Mouse (Mus musculus) stomach, embryonic 16.5 days (tissue): ENCODE measurements around the gene Nlrp4a. TPM values are rescaled to one million over a fixed set of nuclear protein-coding genes. Genes with fewer than 3 reads are reported as not detected.
"Not testable (repeated sequence)": the region's sequence is repeated elsewhere in the genome, so short reads cannot be mapped to it uniquely, and the experiment has no call there.

ENCODE experiments used
- ATAC-seq: fragments of 200-750 bp; cut with Nextera tagmentation; 2 replicates; pipeline ENCODE4 v1.8.0; 2017; ENCODE audit warnings: moderate number of reproducible peaks, moderate TSS enrichment; ENCODE audit not compliant: insufficient read depth, low FRiP score
- H3K27ac ChIP-seq: fragments of 300-500 bp; sonication (generic); 2 replicates; pipeline ENCODE4 v1.5.1; 2014; ENCODE audit warnings: low read length
- H3K27me3 ChIP-seq: fragments of 300-500 bp; sonication (generic); 2 replicates; pipeline ENCODE4 v1.6.1; 2014; ENCODE audit warnings: low read length, control low read depth, mixed read lengths; ENCODE audit not compliant: control insufficient read depth, insufficient read depth
- H3K36me3 ChIP-seq: fragments of 300-500 bp; sonication (generic); 2 replicates; pipeline ENCODE4 v1.6.1; 2014; ENCODE audit warnings: low read length; ENCODE audit not compliant: control insufficient read depth, insufficient read depth
- H3K4me1 ChIP-seq: fragments of 300-500 bp; sonication (generic); 2 replicates; pipeline ENCODE4 v1.6.1; 2014; ENCODE audit warnings: low read length, control low read depth, mixed read lengths; ENCODE audit not compliant: control insufficient read depth, insufficient read depth
- H3K4me2 ChIP-seq: fragments of 300-500 bp; sonication (generic); 2 replicates; pipeline ENCODE4 v1.6.1; 2014; ENCODE audit warnings: low read depth, low read length, mixed read lengths
- H3K4me3 ChIP-seq: fragments of 300-500 bp; sonication (generic); replicated peaks from 2 replicates; pipeline ENCODE4 v1.5.1; 2014; ENCODE audit warnings: mild to moderate bottlenecking, low read length
- H3K9ac ChIP-seq: fragments of 300-500 bp; sonication (generic); 2 replicates; pipeline ENCODE4 v1.6.1; 2014; ENCODE audit warnings: low read length
- H3K9me3 ChIP-seq: fragments of 300-500 bp; sonication (generic); replicated peaks from 2 replicates; pipeline ENCODE4 v1.6.1; 2016; ENCODE audit warnings: low read length, control low read depth; ENCODE audit not compliant: control insufficient read depth
- WGBS: fragments of 180-500 bp; shearing (Covaris S2); extraction: QIAGEN DNeasy Blood & Tissue Kit; methylation state at CpG from one replicate; pipeline ENCODE4 v1.1.7; 2014; 5-methylcytosine and 5-hydroxymethylcytosine counted together
- polyA plus RNA-seq: library from polyadenylated mRNA; unstranded; fragments of >200 nt; fragmentation: Nextera tagmentation; extraction: Ambion mirVana; gene quantifications from 2 replicates; pipeline ENCODE4 v1.2.1, GENCODE M21; 2015

Nlrp4a gene
- polyA plus RNA-seq = not detected in 2 replicates

DNA sequence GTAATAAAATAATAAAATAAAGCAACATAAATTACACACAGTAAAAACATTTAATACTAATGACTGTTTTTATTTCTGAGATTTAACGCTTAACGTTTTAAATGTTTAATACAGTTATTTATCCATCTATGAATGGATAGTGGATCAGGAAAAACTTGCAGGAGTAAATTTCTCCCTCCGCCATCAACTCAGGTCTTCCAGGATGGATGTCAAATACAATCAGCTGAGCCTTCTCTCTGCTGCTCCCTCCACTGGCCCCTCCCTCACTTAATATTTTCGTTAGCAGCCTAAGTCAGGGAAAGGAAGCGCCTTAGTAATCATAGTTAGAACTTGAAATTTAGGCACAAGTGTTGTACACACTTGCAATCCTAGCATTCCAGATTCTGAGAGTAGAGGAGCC, at the start of gene Nlrp4a:
Nlrp4a (plus strand) TSS at position 301 of the 400 bp plus-strand sequence.
- WGBS = 84% methylated on average over 5 of the region's 5 CpGs
- H3K4me3 ChIP-seq = no peak within 1 kb of the TSS
- H3K9ac ChIP-seq = no peak within 1 kb of the TSS
- no peak within 1 kb of the TSS for H3K4me2 ChIP-seq
- no peaks in the 10 kb centered on the region for H3K4me1 ChIP-seq
- H3K36me3 ChIP-seq = no peaks in the 10 kb centered on the region
- no peak for ATAC-seq
- H3K27ac ChIP-seq = no peak within 1 kb of the TSS
- H3K9me3 ChIP-seq = no peaks in the 10 kb centered on the region
- no peaks in the 10 kb centered on the region for H3K27me3 ChIP-seq

DNA sequence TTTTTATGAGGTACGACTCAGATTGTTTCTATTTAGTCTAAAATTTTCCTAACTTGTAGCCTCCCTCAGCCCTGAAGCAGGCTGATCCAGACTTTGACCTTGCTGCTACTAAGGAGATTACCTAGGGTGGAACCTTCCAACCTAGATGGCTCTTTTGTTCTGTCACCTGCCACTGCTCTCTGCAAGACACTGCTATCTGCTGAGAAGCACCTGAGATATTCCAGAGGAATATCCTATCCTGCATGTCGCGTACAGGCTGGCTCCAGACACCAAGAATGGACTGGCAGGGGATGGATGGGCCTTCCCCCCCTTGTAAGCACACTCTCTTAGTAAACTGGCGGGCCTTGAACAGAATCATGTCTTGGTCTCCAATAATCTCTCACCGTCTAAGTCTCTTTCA, 48.2 kb upstream of the Nlrp4a start:
- not testable (repeated sequence) for H3K36me3 ChIP-seq, H3K4me3 ChIP-seq, ATAC-seq, H3K27me3 ChIP-seq, H3K27ac ChIP-seq, H3K9ac ChIP-seq, H3K4me1 ChIP-seq, H3K9me3 ChIP-seq, H3K4me2 ChIP-seq
- whole genome bisulfite sequencing = 84% methylated on average over 5 of the region's 5 CpGs

DNA sequence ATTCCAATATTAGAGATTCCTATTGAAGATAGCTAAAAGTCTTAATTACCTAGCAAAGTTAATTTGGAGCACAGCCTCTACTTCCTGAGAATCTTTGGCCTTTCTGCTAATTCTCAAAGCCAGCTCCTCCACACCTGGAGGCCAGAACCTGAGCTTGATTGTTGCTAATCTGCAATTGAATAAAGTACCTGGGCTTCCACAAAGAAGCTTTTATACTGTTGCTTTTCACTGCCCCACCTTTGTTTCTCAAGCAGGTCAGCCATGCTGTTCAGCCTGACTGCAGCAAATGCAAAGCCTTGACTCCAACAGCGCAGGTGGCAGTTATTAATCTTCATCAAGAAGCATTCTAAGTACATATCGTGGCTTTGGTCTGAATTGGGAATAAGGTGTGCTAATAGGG, 43.8 kb upstream of the Nlrp4a start:
- H3K4me3 ChIP-seq, H3K36me3 ChIP-seq, H3K9ac ChIP-seq, H3K4me1 ChIP-seq, H3K9me3 ChIP-seq, H3K27me3 ChIP-seq, ATAC-seq, H3K4me2 ChIP-seq, H3K27ac ChIP-seq: not testable (repeated sequence)
- WGBS = 79% methylated on average over 2 of the region's 2 CpGs

DNA sequence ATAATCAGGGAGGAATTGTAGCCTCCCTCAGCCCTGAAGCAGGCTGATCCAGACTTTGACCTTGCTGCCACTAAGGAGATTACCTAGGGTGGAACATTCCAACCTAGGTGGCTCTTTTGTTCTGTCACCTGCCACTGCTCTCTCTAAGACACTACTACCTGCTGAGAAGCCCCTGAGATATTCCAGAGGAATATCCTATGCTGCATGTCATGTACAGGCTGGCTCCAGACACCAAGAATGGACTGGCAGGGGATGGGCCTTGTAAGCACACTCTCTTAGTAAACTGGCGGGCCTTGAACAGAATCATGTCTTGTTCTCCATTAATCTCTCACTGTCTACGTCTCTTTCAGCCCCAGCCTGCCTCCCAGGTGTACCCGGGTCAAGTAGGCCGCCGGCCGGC, 43.1 kb upstream of the Nlrp4a start:
- H3K9me3 ChIP-seq, H3K4me1 ChIP-seq, H3K36me3 ChIP-seq, H3K4me3 ChIP-seq, H3K27ac ChIP-seq, H3K9ac ChIP-seq, H3K4me2 ChIP-seq, H3K27me3 ChIP-seq, ATAC-seq: not testable (repeated sequence)
- 82% methylated on average over 6 of the region's 6 CpGs for WGBS

DNA sequence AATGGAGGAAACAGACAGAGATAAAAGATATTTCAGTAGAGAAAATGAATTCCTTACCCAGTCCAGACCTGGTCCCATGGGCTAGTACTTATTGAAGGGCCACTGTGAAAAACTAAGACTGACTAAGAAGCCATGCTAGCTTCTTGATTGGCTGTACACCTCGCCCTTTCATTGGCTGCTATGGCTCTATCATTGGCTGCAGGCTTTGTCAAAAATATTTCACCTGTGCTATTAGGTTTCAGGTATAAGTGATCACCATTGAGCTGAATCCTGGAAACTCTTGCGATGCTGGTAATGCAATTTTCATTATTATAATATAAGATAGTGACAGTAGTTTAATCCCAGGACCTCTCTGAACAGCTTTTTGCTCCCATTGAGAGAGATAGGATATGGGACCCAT, 31.3 kb upstream of the Nlrp4a start, which contains the start of gene Nlrp9c:
Nlrp9c (minus strand) TSS at position 101 of the 400 bp plus-strand sequence.
- not testable (repeated sequence) for H3K4me1 ChIP-seq, H3K36me3 ChIP-seq, H3K27ac ChIP-seq, H3K9ac ChIP-seq, ATAC-seq, H3K9me3 ChIP-seq, H3K4me2 ChIP-seq, H3K4me3 ChIP-seq, H3K27me3 ChIP-seq
- WGBS = 71% methylated on average over 2 of the region's 2 CpGs

DNA sequence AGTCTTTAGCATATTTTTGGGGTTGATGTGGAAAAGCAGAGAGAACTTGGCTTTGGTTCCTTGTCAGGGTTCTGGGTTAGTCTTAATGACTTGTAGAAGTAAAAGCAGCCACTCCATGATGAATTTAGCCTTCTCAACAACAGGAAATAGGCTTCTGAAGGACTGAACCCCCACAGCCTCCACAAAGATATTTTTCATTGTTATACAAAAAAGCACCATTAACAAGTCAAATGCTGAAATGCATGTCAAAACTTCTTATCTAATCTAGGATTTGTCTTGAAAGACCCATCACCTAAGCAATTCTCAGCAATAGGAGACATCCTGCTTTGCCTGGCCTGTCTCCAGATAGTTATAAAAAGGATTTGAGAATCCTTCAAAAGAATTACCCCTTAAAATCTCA, 41.8 kb downstream of the Nlrp4a start:
- ATAC-seq = no peak
- H3K4me3 ChIP-seq = no peak overlapping the region
- H3K36me3 ChIP-seq = no peaks in the 10 kb centered on the region
- no peak overlapping the region for H3K27ac ChIP-seq
- no peaks in the 10 kb centered on the region for H3K27me3 ChIP-seq
- H3K9ac ChIP-seq = no peak overlapping the region
- no peaks in the 10 kb centered on the region for H3K4me1 ChIP-seq
- H3K9me3 ChIP-seq = no peaks in the 10 kb centered on the region; the same call in 1 of the 2 replicates
- H3K4me2 ChIP-seq = no peak overlapping the region

- H3K4me2 ChIP-seq, H3K36me3 ChIP-seq, H3K9me3 ChIP-seq, H3K27me3 ChIP-seq, H3K27ac ChIP-seq, H3K4me1 ChIP-seq, H3K4me3 ChIP-seq, ATAC-seq, H3K9ac ChIP-seq: not testable (repeated sequence)
- 78% methylated on average over 18 of the region's 18 CpGs for WGBS
These were observed 54.6 kb downstream of the Nlrp4a start for GRCm38 (mm10) chr7:26489514-26489913.

Other genes starting within 250 kb of the Nlrp4a start
- gene Vmn1r184, start 174.8 kb upstream of the Nlrp4a start, polyA plus RNA-seq = not detected in 2 replicates
- not detected in 2 replicates for gene Cyp2a4, start 127.9 kb upstream of the Nlrp4a start, polyA plus RNA-seq
- gene Nlrp9c, start 31.4 kb upstream of the Nlrp4a start, polyA plus RNA-seq = not detected in 2 replicates
- not detected in 2 replicates for gene Nlrp9a, start 99.9 kb downstream of the Nlrp4a start, polyA plus RNA-seq
- gene Vmn1r185, start 183.4 kb downstream of the Nlrp4a start, polyA plus RNA-seq = not detected in 2 replicates